Comparison of ENCODE assay signal across 25 mouse cellular contexts in genomic region chr6:143130411-143130810, GRCm38 (mm10). TPM values are rescaled to one million over a fixed set of nuclear protein-coding genes. Genes with fewer than 3 reads are reported as not detected.
DNase-seq lines count a peak whose midpoint lies in the region; ATAC-seq and TF ChIP-seq lines count a peak whose summit lies in the region.
"Had no signal": no experiment of that assay in that cellular context is flagged by ENCODE, and none has a peak within 500 bp of the region (broad histone marks: within the 10 kb centered on the region; RNA-seq: fewer than 3 reads in every experiment).

No protein-coding gene starts in this region.

- TF ChIP-seq POLR2A in MEL (IDR thresholded peaks at IDR 0.05; ENCODE audit: control insufficient read depth in 1 of 2, insufficient read depth in 1 of 2, low read depth in 1 of 2, low read length in 2 of 2, poor library complexity in 1 of 2), result no peak

- no peaks in the 10 kb centered on the region for H3K79me2 ChIP-seq in MEL (ENCODE audit: control insufficient read depth, insufficient read depth, low read length, poor library complexity)

- no peaks in the 10 kb centered on the region for H3K9me3 ChIP-seq in MEL (replicated peaks; ENCODE audit: insufficient read depth, low read length)
- H3K9me3 ChIP-seq: forebrain, embryonic 15.5 days; heart, embryonic 10.5 days had no signal

- TF ChIP-seq CTCF in MEL (IDR thresholded peaks at IDR 0.05 in 2 of 3, conservative IDR thresholded peaks at IDR 0.05 in 1 of 3; ENCODE audit: control insufficient read depth in 1 of 3, insufficient read depth in 1 of 3, low read depth in 2 of 3, low read length in 3 of 3, poor library complexity in 1 of 3, severe bottlenecking in 1 of 3), result no peak

- peak; percentile 73 for ATAC-seq in granulocyte monocyte progenitor cell, adult 5-6 weeks (replicated peaks; ENCODE audit: poor library complexity, severe bottlenecking)
- peak; percentile 61; the same call in 1 of the 2 replicates for ATAC-seq in neutrophil, adult 5-6 weeks (ENCODE audit: extremely low read depth, insufficient number of reproducible peaks, low FRiP score, poor library complexity, severe bottlenecking)
- ATAC-seq: activated CD4-positive, CD25-positive, alpha-beta regulatory T cell, adult 4 months; forebrain, embryonic 15.5 days; hindbrain, postnatal 0 days; inflammation-experienced regulatory T-cells, adult 6 months; intestine, embryonic 16.5 days had no signal

- TF ChIP-seq EP300 in MEL (IDR thresholded peaks at IDR 0.05; ENCODE audit: low read depth in 1 of 2, low read length in 2 of 2), result no peak

- no peaks in the 10 kb centered on the region; a peak in 1 of 4 replicates for H3K27me3 ChIP-seq in MEL (ENCODE audit: control insufficient read depth in 1 of 2, insufficient read depth in 2 of 2, low read length in 2 of 2)
- H3K27me3 ChIP-seq: embryonic facial prominence, embryonic 12.5 days; embryonic facial prominence, embryonic 15.5 days; forebrain, embryonic 15.5 days; heart, embryonic 13.5 days had no signal

- no peak for TF ChIP-seq RAD21 in MEL (IDR thresholded peaks at IDR 0.05; ENCODE audit: low read depth, low read length)

- intact Hi-C loops in gastrocnemius, postnatal 14 days (cut with DNase I; ENCODE audit: low total_unique reads), result no loop called here

- peak; percentile 67 for DNase-seq in MEL (ENCODE audit: low read depth, low spot score)
- no peak for DNase-seq in adrenal gland, postnatal 14 days
- DNase-seq in lung, postnatal 14 days, result no peak
- DNase-seq in gastrocnemius, postnatal 14 days, result no peak
- DNase-seq: adrenal gland, adult 8-10 months; adrenal gland, postnatal 36 days; cerebellum, adult 18-20 months; cerebellum, adult 9-10 months; cerebellum, postnatal 14 days; gastrocnemius, postnatal 10 days; heart, adult 18-20 months; heart, postnatal 14 days; heart, postnatal 4 days had no signal

- no peaks in the 10 kb centered on the region for H3K36me3 ChIP-seq in MEL (ENCODE audit: control insufficient read depth in 1 of 2, insufficient read depth in 2 of 2, low read length in 2 of 2)
- H3K36me3 ChIP-seq: embryonic facial prominence, embryonic 12.5 days; embryonic facial prominence, embryonic 15.5 days; forebrain, embryonic 15.5 days; heart, embryonic 10.5 days; heart, embryonic 13.5 days had no signal

- H3K9ac ChIP-seq in MEL (ENCODE audit: control insufficient read depth, low read depth, low read length, poor library complexity, severe bottlenecking), result no peak overlapping the region
- H3K9ac ChIP-seq: embryonic facial prominence, embryonic 12.5 days; embryonic facial prominence, embryonic 15.5 days; forebrain, embryonic 15.5 days; heart, embryonic 13.5 days; hindbrain, embryonic 14.5 days had no signal

- H3K27ac ChIP-seq in MEL (ENCODE audit: control insufficient read depth, low read depth, low read length), result no peak overlapping the region
- H3K27ac ChIP-seq: embryonic facial prominence, embryonic 12.5 days; embryonic facial prominence, embryonic 15.5 days; forebrain, embryonic 15.5 days; heart, embryonic 10.5 days; heart, embryonic 13.5 days; hindbrain, embryonic 14.5 days; hindbrain, postnatal 0 days had no signal

- H3K4me1 ChIP-seq in MEL (ENCODE audit: control insufficient read depth in 1 of 2, insufficient read depth in 2 of 2, low read length in 2 of 2), result no peaks in the 10 kb centered on the region
- H3K4me1 ChIP-seq: embryonic facial prominence, embryonic 12.5 days; embryonic facial prominence, embryonic 15.5 days; forebrain, embryonic 15.5 days; heart, embryonic 10.5 days; heart, embryonic 13.5 days had no signal

- no peak overlapping the region for H3K4me3 ChIP-seq in MEL (ENCODE audit: control insufficient read depth in 1 of 2, insufficient read depth in 1 of 2, low read depth in 2 of 2, low read length in 2 of 2)
- H3K4me3 ChIP-seq: embryonic facial prominence, embryonic 12.5 days; embryonic facial prominence, embryonic 15.5 days; forebrain, embryonic 15.5 days; heart, embryonic 10.5 days; heart, embryonic 13.5 days had no signal

TF ChIP-seq in MEL, 35 proteins besides CTCF, POLR2A, EP300 and RAD21:
- TF ChIP-seq USF1 (IDR thresholded peaks at IDR 0.05; ENCODE audit: low read depth, low read length) (no peak), MEF2A (IDR thresholded peaks at IDR 0.05; ENCODE audit: extremely low read depth, insufficient replicate concordance, low read depth, low read length, poor library complexity, severe bottlenecking) (no peak), MAZ (IDR thresholded peaks at IDR 0.05; ENCODE audit: low read depth, low read length) (no peak), E2F4 (IDR thresholded peaks at IDR 0.05; ENCODE audit: borderline replicate concordance, low read depth, low read length) (no peak), TAL1 (IDR thresholded peaks at IDR 0.05; ENCODE audit: low read length) (no peak), NRF1 (IDR thresholded peaks at IDR 0.05; ENCODE audit: insufficient read depth, low read depth, low read length, poor library complexity, severe bottlenecking) (no peak), NELFE (IDR thresholded peaks at IDR 0.05; ENCODE audit: low read depth, low read length) (no peak), ETS1 (IDR thresholded peaks at IDR 0.05; ENCODE audit: low read depth, low read length) (peak; percentile 69; the same call in 1 of the 2 replicates), JUND (IDR thresholded peaks at IDR 0.05; ENCODE audit: low read depth, low read length) (no peak), TBP (IDR thresholded peaks at IDR 0.05; ENCODE audit: low read depth, low read length) (no peak), POLR2AphosphoS5 (IDR thresholded peaks at IDR 0.05; ENCODE audit: borderline replicate concordance, low read depth, low read length) (no peak), SIN3A (IDR thresholded peaks at IDR 0.05; ENCODE audit: low read length) (no peak), USF2 (IDR thresholded peaks at IDR 0.05; ENCODE audit: borderline replicate concordance in 1 of 2, insufficient read depth in 1 of 2, low read depth in 1 of 2, low read length in 2 of 2) (no peak), ELF1 (IDR thresholded peaks at IDR 0.05; ENCODE audit: low read depth, low read length) (no peak), BHLHE40 (IDR thresholded peaks at IDR 0.05; ENCODE audit: borderline replicate concordance, low read depth, low read length) (peak; percentile 90), MYC (IDR thresholded peaks at IDR 0.05; ENCODE audit: low read depth, low read length) (no peak), SMC3 (IDR thresholded peaks at IDR 0.05; ENCODE audit: low read depth, low read length) (no peak), POLR2AphosphoS2 (IDR thresholded peaks at IDR 0.05; ENCODE audit: low read length) (no peak), ZKSCAN1 (IDR thresholded peaks at IDR 0.05; ENCODE audit: low read depth, low read length) (no peak), CHD1 (IDR thresholded peaks at IDR 0.05; ENCODE audit: low read depth, low read length) (no peak), TCF12 (IDR thresholded peaks at IDR 0.05; ENCODE audit: low read depth, low read length) (no peak), ZMIZ1 (IDR thresholded peaks at IDR 0.05; ENCODE audit: low read depth, low read length) (no peak), CHD2 (IDR thresholded peaks at IDR 0.05; ENCODE audit: low read length) (no peak), HCFC1 (IDR thresholded peaks at IDR 0.05; ENCODE audit: low read depth, low read length) (no peak), RCOR1 (IDR thresholded peaks at IDR 0.05; ENCODE audit: low read depth, low read length) (peak; percentile 63; the same call in 1 of the 2 replicates)

RNA-seq across cellular contexts. Expression of gene C2cd5, which starts 30.5 kb away (rescaled TPM):
- 16.2 and 19.8 TPM in 2 replicates for total RNA-seq in MEL (2012; rRNA removed)
- 10 to 100 TPM; 30.5 to 47.6 TPM for polyA plus RNA-seq in MEL (2012; ENCODE audit: insufficient read depth in 1 of 2, insufficient read length in 2 of 2, low read depth in 1 of 2, low replicate concordance in 2 of 2, missing spikeins in 1 of 2)
- 80.3 and 105 TPM in 2 replicates for total RNA-seq in granulocyte monocyte progenitor cell, adult 5-6 weeks (2014; fragmentation: Nextera tagmentation)
- 50.8 and 51.8 TPM in 2 replicates for total RNA-seq in granulocyte monocyte progenitor cell, adult 5-6 weeks (2017)
- total RNA-seq in neutrophil, adult 5-6 weeks (2017), result 40.3 and 43.1 TPM in 2 replicates
- total RNA-seq in adrenal gland, postnatal 14 days (2021), result 18.5 and 23.5 TPM in 2 replicates
- total RNA-seq in gastrocnemius, postnatal 14 days (2021), result 10 to 100 TPM; 12.1 to 12.6 TPM

RNA-seq across cellular contexts. Expression of gene Etnk1, which starts 36.6 kb away (rescaled TPM):
- total RNA-seq in MEL (2012; rRNA removed), result 33.6 and 38.1 TPM in 2 replicates
- polyA plus RNA-seq in MEL (2012; ENCODE audit: insufficient read depth in 1 of 2, insufficient read length in 2 of 2, low read depth in 1 of 2, low replicate concordance in 2 of 2, missing spikeins in 1 of 2), result 10 to 100 TPM; 29.9 to 37.0 TPM
- total RNA-seq in granulocyte monocyte progenitor cell, adult 5-6 weeks (2014; fragmentation: Nextera tagmentation), result 38.0 and 47.4 TPM in 2 replicates
- total RNA-seq in granulocyte monocyte progenitor cell, adult 5-6 weeks (2017), result 54.0 and 54.3 TPM in 2 replicates
- 199 and 208 TPM in 2 replicates for total RNA-seq in neutrophil, adult 5-6 weeks (2017)
- total RNA-seq in adrenal gland, postnatal 14 days (2021), result 93.9 and 105 TPM in 2 replicates
- total RNA-seq in gastrocnemius, postnatal 14 days (2021), result 10 to 100 TPM; 14.3 to 14.6 TPM
